Mouse (Mus musculus): Measurements from ENCODE around the gene Stau1. TPM values are rescaled to one million over a fixed set of nuclear protein-coding genes. Genes with fewer than 3 reads are reported as not detected.

Stau1 gene
- 65.7 TPM for total RNA-seq (2023)

GRCm38 (mm10) chr2:166995796-166996532 is at the start of gene Stau1:
Gene Stau1, minus strand, starts transcription at chr2:166996299.

DNA sequence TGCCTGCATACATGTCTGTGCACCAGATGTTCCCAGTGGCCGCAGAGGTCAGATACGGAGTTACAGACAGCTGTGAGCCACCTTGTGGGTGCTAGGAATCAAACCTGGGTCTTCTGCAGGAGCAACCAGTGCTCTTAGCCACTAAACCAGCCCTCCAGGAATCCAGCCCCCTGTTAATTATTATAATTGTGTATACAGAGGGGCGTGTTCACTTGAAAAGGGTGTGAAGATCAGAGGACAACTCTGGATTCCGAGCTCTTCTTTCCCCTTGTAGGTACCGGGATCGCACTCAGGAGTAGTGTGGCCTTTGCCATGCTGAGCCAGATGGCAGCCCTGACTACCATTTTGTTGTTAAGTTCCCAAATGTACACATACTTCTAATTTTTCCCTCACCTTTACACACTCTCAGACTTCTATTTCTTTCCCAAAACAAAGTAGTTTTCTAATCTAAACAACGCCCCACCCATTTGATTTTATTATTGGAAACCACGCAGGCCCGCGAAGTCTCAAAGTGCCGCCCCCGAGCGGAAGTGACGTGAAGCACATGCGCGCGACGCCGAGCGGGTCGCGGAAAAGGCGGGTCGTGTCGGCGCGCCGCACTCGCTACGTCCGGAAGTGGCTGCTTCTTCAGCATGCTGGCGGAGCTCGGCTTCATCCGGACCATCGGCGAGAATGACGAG is 18.7 kb upstream of the Stau1 start, which contains the start of gene Ddx27:
Ddx27 (plus strand) TSS at position 492 of the 680 bp plus-strand sequence.

DNA sequence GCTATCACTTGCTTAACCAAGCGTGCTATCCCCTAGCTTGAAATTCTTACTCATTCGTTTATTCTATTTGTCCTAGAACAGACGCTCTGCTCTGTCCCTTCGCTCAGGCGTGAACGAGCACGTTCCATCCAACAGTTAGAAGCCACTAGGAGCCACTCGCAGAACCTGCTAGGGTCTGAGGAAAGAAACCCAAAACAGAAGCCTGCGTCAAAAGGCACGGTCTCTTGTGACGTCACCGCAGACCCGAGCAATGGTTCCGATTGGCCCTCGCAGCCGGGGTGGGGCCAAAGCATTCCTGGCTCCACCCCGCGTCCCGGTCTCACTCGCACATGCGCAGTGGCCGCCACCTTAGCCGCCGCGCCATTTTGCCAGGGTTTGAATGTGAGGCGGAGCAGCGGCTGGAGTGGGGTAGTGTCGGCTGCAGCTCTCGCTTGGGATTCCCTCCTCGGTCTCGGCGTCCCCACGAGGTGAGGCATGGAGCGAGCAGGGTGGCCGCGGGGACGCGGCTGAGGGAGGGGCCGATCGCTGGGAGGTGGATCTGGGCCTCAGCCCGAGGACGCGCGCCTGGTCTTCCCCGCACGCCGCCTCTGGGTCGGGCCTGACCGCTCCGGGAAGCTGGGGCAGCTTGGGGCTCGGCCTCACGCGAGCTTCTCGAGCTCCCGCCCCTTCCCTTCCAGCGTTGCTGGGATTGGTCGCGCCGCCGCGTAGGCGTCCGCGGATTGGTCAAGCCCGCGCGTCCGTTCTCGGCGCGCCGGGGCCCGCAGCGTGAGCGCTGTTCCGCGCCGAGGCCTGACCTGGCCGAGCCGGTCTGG is 90.2 kb downstream of the Stau1 start, which contains the start of gene Cse1l:
Cse1l (plus strand) TSS at position 330 of the 812 bp plus-strand sequence.

Other genes starting within 250 kb of the Stau1 start
- 10.1 TPM for gene Trp53rkb, start 203.8 kb downstream of the Stau1 start, total RNA-seq (2023)
- 39.8 TPM for gene Arfgef2, start 190.7 kb downstream of the Stau1 start, total RNA-seq (2023)
- 58.4 TPM for gene Cse1l, start 90.3 kb downstream of the Stau1 start, total RNA-seq (2023)
- gene Ddx27, start 18.9 kb upstream of the Stau1 start, total RNA-seq (2023), result 107 TPM
- gene Znfx1, start 66.7 kb upstream of the Stau1 start, total RNA-seq (2023), result 61.8 TPM
- 0.95 TPM for gene Kcnb1, start 193.9 kb upstream of the Stau1 start, total RNA-seq (2023)
- gene Ptgis, start 244.3 kb upstream of the Stau1 start, total RNA-seq (2023), result not detected

Data from CD8-positive naive resting alpha-beta T cell, adult 57 days (primary cell).